Mouse (Mus musculus): ENCODE measurements at regions not wholly inside any gene's neighbourhood (a gene's known extent, or its start where the extent isn't known, plus 50 kb on each side); places are given as distances from the start of the nearest gene placed in this dataset.

DNA sequence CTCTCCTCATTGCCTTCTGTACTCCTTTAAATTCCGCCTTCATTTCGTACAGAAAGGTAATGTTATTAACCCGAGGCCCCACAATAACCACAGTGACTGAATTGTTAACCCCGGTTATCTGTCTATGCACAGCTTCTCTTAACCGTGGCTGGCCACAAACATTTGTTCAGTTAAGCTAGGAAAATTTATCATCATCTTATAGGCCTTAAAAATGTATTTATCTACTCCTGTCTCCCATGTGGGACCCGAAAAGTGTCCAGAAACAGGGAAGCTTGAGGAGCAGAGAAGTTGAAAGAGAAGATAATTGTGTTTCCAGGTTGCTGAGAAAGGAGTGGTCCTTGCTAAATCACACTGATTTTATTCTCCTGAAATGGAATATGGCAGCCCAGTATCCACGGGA lies 206.6 kb upstream of the Trib2 start:
- Histone ChIP-seq H3K36me3 (ENCODE audit: control insufficient read depth, insufficient read depth, low read length) (no peaks in the 10 kb centered on the region), H3K4me3 (ENCODE audit: control insufficient read depth, low read depth, low read length) (no peak overlapping the region), H3K4me1 (ENCODE audit: control insufficient read depth, insufficient read depth, low read length) (no peaks in the 10 kb centered on the region), H3K27me3 (ENCODE audit: control insufficient read depth, insufficient read depth, low read length) (no peaks in the 10 kb centered on the region), H3K27ac (ENCODE audit: control insufficient read depth, insufficient read depth, low read depth, low read length) (no peak overlapping the region)
- TF ChIP-seq CTCF (IDR thresholded peaks at IDR 0.05; ENCODE audit: control insufficient read depth, insufficient read depth, insufficient replicate concordance, low read depth, low read length) (no peak), POLR2A (IDR thresholded peaks at IDR 0.05; ENCODE audit: control insufficient read depth, low read depth, low read length) (no peak)

GRCm38 (mm10) chr12:16021202-16021821 lies 204.6 kb upstream of the Trib2 start:
- no peaks in the 10 kb centered on the region for H3K27me3 ChIP-seq (ENCODE audit: control insufficient read depth, insufficient read depth, low read length)
- TF ChIP-seq CTCF (IDR thresholded peaks at IDR 0.05; ENCODE audit: control insufficient read depth, insufficient read depth, insufficient replicate concordance, low read depth, low read length) (no peak), POLR2A (IDR thresholded peaks at IDR 0.05; ENCODE audit: control insufficient read depth, low read depth, low read length) (no peak)

GRCm38 (mm10) chr12:16018237-16018636 lies 201.5 kb upstream of the Trib2 start:
- Histone ChIP-seq H3K27me3 (ENCODE audit: control insufficient read depth, insufficient read depth, low read length) (no peaks in the 10 kb centered on the region), H3K27ac (ENCODE audit: control insufficient read depth, insufficient read depth, low read depth, low read length) (no peak overlapping the region), H3K4me3 (ENCODE audit: control insufficient read depth, low read depth, low read length) (no peak overlapping the region), H3K36me3 (ENCODE audit: control insufficient read depth, insufficient read depth, low read length) (no peaks in the 10 kb centered on the region), H3K4me1 (ENCODE audit: control insufficient read depth, insufficient read depth, low read length) (no peaks in the 10 kb centered on the region; the same call in 1 of the 2 replicates)
- TF ChIP-seq CTCF (IDR thresholded peaks at IDR 0.05; ENCODE audit: control insufficient read depth, insufficient read depth, insufficient replicate concordance, low read depth, low read length) (no peak), POLR2A (IDR thresholded peaks at IDR 0.05; ENCODE audit: control insufficient read depth, low read depth, low read length) (no peak)

More at GRCm38 (mm10) chr12:16021202-16021821, 204.6 kb upstream of the Trib2 start:
- no peaks in the 10 kb centered on the region for H3K36me3 ChIP-seq (ENCODE audit: control insufficient read depth, insufficient read depth, low read length)
- H3K27ac ChIP-seq (ENCODE audit: control insufficient read depth, insufficient read depth, low read depth, low read length), result no peak overlapping the region
- no peaks in the 10 kb centered on the region for H3K4me1 ChIP-seq (ENCODE audit: control insufficient read depth, insufficient read depth, low read length)
- H3K4me3 ChIP-seq (ENCODE audit: control insufficient read depth, low read depth, low read length), result no peak overlapping the region

- no peak for TF ChIP-seq POLR2A (IDR thresholded peaks at IDR 0.05; ENCODE audit: control insufficient read depth, low read depth, low read length)
- TF ChIP-seq CTCF (IDR thresholded peaks at IDR 0.05; ENCODE audit: control insufficient read depth, insufficient read depth, insufficient replicate concordance, low read depth, low read length), result no peak
- H3K27me3 ChIP-seq (ENCODE audit: control insufficient read depth, insufficient read depth, low read length), result no peaks in the 10 kb centered on the region
- no peaks in the 10 kb centered on the region; the same call in 1 of the 2 replicates for H3K4me1 ChIP-seq (ENCODE audit: control insufficient read depth, insufficient read depth, low read length)
- no peaks in the 10 kb centered on the region for H3K36me3 ChIP-seq (ENCODE audit: control insufficient read depth, insufficient read depth, low read length)
- H3K4me3 ChIP-seq (ENCODE audit: control insufficient read depth, low read depth, low read length), result no peak overlapping the region
- H3K27ac ChIP-seq (ENCODE audit: control insufficient read depth, insufficient read depth, low read depth, low read length), result no peak overlapping the region
Observed at GRCm38 (mm10) chr12:16016621-16017020, 199.9 kb upstream of the Trib2 start.

- Histone ChIP-seq H3K4me3 (ENCODE audit: control insufficient read depth, low read depth, low read length) (no peak overlapping the region; the same call in 1 of the 2 replicates), H3K27ac (ENCODE audit: control insufficient read depth, insufficient read depth, low read depth, low read length) (no peak overlapping the region), H3K4me1 (ENCODE audit: control insufficient read depth, insufficient read depth, low read length) (no peaks in the 10 kb centered on the region; the same call in 1 of the 2 replicates), H3K36me3 (ENCODE audit: control insufficient read depth, insufficient read depth, low read length) (no peaks in the 10 kb centered on the region), H3K27me3 (ENCODE audit: control insufficient read depth, insufficient read depth, low read length) (no peaks in the 10 kb centered on the region)
- TF ChIP-seq POLR2A (IDR thresholded peaks at IDR 0.05; ENCODE audit: control insufficient read depth, low read depth, low read length), result no peak
- TF ChIP-seq CTCF (IDR thresholded peaks at IDR 0.05; ENCODE audit: control insufficient read depth, insufficient read depth, insufficient replicate concordance, low read depth, low read length), result no peak
Observed at GRCm38 (mm10) chr12:16015596-16015995, 198.9 kb upstream of the Trib2 start.

GRCm38 (mm10) chr12:16014679-16015078 lies 198.0 kb upstream of the Trib2 start:
- Histone ChIP-seq H3K27me3 (ENCODE audit: control insufficient read depth, insufficient read depth, low read length) (no peaks in the 10 kb centered on the region), H3K4me1 (ENCODE audit: control insufficient read depth, insufficient read depth, low read length) (no peaks in the 10 kb centered on the region; the same call in 1 of the 2 replicates), H3K4me3 (ENCODE audit: control insufficient read depth, low read depth, low read length) (no peak overlapping the region), H3K27ac (ENCODE audit: control insufficient read depth, insufficient read depth, low read depth, low read length) (no peak overlapping the region), H3K36me3 (ENCODE audit: control insufficient read depth, insufficient read depth, low read length) (no peaks in the 10 kb centered on the region)
- TF ChIP-seq POLR2A (IDR thresholded peaks at IDR 0.05; ENCODE audit: control insufficient read depth, low read depth, low read length) (no peak), CTCF (IDR thresholded peaks at IDR 0.05; ENCODE audit: control insufficient read depth, insufficient read depth, insufficient replicate concordance, low read depth, low read length) (no peak)

DNA sequence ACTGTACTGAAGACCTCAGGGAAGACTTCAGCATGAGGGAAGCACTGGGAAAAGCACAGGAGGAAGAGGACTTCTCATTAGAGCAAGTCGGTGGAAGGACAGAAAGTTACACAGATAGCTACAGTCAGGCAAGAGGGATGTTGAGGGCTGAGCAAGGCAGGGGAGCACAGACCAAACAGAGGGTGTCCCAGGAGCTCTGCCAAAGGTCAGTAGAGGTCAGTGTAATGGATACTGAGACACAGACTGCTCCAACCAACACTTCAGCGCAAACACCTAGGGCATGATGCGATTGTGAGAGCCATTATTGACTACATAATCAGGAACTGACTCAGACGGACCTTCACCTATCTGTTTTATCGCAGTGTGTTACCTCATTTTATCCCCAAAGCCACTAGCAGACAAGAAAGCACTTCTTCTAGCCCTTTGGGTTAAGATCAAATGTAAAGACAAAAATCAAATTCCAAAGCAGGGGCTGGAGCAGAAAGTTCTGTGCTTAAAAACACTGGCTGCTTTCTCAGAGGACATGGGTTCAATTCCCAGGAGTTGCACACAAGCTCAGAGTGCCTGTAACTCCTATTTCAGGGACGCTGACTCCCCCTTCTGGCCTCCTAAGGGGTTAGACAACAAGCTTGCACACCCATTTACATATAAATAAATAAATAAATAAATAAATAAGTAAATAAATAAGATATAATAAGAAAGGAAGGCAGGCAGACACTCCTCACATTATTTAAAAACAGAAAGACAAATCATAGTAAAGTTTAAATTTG lies 197.3 kb upstream of the Trib2 start:
- TF ChIP-seq CTCF (IDR thresholded peaks at IDR 0.05; ENCODE audit: control insufficient read depth, insufficient read depth, insufficient replicate concordance, low read depth, low read length) (no peak), POLR2A (IDR thresholded peaks at IDR 0.05; ENCODE audit: control insufficient read depth, low read depth, low read length) (no peak)
- Histone ChIP-seq H3K4me1 (ENCODE audit: control insufficient read depth, insufficient read depth, low read length) (no peaks in the 10 kb centered on the region; the same call in 1 of the 2 replicates), H3K27me3 (ENCODE audit: control insufficient read depth, insufficient read depth, low read length) (no peaks in the 10 kb centered on the region), H3K4me3 (ENCODE audit: control insufficient read depth, low read depth, low read length) (no peak overlapping the region), H3K36me3 (ENCODE audit: control insufficient read depth, insufficient read depth, low read length) (no peaks in the 10 kb centered on the region), H3K27ac (ENCODE audit: control insufficient read depth, insufficient read depth, low read depth, low read length) (no peak overlapping the region; the same call in 1 of the 2 replicates)
